Mouse (Mus musculus) liver, adult 10 weeks (tissue): ENCODE measurements around the gene Nptxr. TPM values are rescaled to one million over a fixed set of nuclear protein-coding genes. Genes with fewer than 3 reads are reported as not detected.

Experiments
- polyA plus RNA-seq: library from polyadenylated mRNA; stranded (reverse); fragments of 350-450 nt; fragmentation: Illumina TruSeq; extraction: RNeasy Lipid Tissue Mini Kit (QIAGEN cat#74804); gene quantifications from one replicate; pipeline ENCODE4 v1.2.3, GENCODE M21; 2014; ENCODE audit warnings: low read depth, low replicate concordance

Gene Nptxr
- polyA plus RNA-seq = not detected

GRCm38 (mm10) chr15:79804352-79805071, at the start of gene Nptxr:
Nptxr (minus strand) TSS chr15:79804766.

GRCm38 (mm10) chr15:79834130-79834880, 29.7 kb upstream of the Nptxr start, which contains the start of the genes Npcd and Cbx6:
Npcd (minus strand) TSS chr15:79834237.
Cbx6 (minus strand) TSS chr15:79834688.

GRCm38 (mm10) chr15:79777749-79778148, 26.8 kb downstream of the Nptxr start, which contains the start of gene Dnal4:
Dnal4 (minus strand) TSS chr15:79777849.

GRCm38 (mm10) chr15:79741921-79742705, 62.5 kb downstream of the Nptxr start, which contains the start of gene Sun2:
Sun2 (minus strand) TSS chr15:79742536.

Other genes with a start within 250 kb of the Nptxr start
- gene Dmc1, start 199.7 kb downstream of the Nptxr start, polyA plus RNA-seq = not detected
- gene Fam227a, start 145.8 kb downstream of the Nptxr start, polyA plus RNA-seq = 0.82 TPM
- gene Cby1, start 145.6 kb downstream of the Nptxr start, polyA plus RNA-seq = 1.2 TPM
- 134 TPM for gene Tomm22, start 133.9 kb downstream of the Nptxr start, polyA plus RNA-seq
- gene Josd1, start 116.8 kb downstream of the Nptxr start, polyA plus RNA-seq = 13.7 TPM
- gene Gtpbp1, start 113.9 kb downstream of the Nptxr start, polyA plus RNA-seq = 1.3 TPM
- gene Sun2, start 62.2 kb downstream of the Nptxr start, polyA plus RNA-seq = 5.8 TPM
- 0.90 TPM for gene Dnal4, start 26.9 kb downstream of the Nptxr start, polyA plus RNA-seq
- gene Npcd, start 29.5 kb upstream of the Nptxr start, polyA plus RNA-seq = not detected
- 0.53 TPM for gene Cbx6, start 29.9 kb upstream of the Nptxr start, polyA plus RNA-seq
- gene Apobec3, start 86.9 kb upstream of the Nptxr start, polyA plus RNA-seq = 1.8 TPM
- 0.98 TPM for gene Cbx7, start 166.4 kb upstream of the Nptxr start, polyA plus RNA-seq
- not detected for gene Pdgfb, start 210.2 kb upstream of the Nptxr start, polyA plus RNA-seq